Mouse (Mus musculus) layer of hippocampus, postnatal 25 days (tissue): ENCODE measurements around the gene Pcbp4. TPM values are rescaled to one million over a fixed set of nuclear protein-coding genes. Genes with fewer than 3 reads are reported as not detected.
"Not testable (repeated sequence)": the region's sequence is repeated elsewhere in the genome, so short reads cannot be mapped to it uniquely, and the experiment has no call there.

Experiments
- DNase-seq, 2 experiments: peaks; one replicate each; pipeline ENCODE4 v3.0.0; 2022; ENCODE audit warnings: mixed read lengths in 2 of 2, low spot score in 1 of 2; ENCODE audit errors: extremely low spot score in 1 of 2
- total RNA-seq, 2 experiments: library from RNA; stranded (reverse); gene quantifications; 2 replicates each; pipeline ENCODE4 v1.2.3; 2021

The Pcbp4 gene
- total RNA-seq, 2 experiments from 2014 or later, result 178 to 202 TPM

DNA sequence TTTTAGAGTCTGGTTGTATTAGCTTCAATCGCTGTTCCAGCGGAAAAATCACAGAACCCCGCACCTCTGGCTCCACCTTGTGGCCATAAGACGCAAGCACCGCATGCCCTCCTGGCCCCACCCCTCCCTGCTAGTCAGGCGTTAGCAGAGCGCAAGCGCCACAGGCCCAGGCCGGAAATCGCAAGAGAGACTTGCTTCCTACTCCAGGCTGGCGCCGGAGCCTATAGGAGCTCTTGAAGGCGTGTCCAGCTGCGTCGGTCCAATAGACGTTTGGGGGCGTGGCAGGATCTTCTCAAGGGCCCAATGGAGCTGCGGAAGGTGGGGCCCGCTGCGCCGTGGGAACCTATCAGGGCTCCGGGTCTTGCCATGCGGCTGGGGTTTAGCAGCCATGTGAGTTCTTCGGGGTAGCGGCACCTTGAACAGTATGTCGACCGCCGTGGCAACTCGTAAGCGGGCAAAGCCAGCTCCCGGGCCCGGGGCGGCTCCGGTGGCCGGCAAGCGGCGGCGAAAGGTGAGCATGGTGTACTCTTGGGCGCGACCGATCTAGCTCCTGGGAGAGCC is 23.9 kb downstream of the Pcbp4 start, which contains the start of gene Parp3:
Parp3 (minus strand) TSS at position 26 of the 561 bp plus-strand sequence.
- peak; percentile 95 to 98 for DNase-seq

DNA sequence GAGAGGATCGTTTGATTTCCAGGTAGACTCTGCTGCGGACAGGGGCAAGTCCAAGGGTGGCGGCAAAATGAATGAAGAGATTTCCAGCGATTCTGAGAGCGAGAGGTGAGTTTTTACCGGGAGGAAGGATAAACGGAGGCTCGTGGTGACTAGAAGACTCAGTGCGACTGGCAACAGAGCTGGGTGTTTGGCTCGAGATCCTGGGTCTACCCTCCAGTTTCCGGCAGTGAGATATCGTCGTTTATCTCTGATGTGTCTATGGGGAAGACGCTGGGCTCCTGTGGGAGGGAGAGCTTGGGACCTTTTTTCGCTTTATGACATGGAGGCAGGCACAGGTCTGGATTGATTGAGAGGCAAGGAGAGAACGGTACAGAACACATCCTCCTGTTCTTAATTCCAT is 24.6 kb downstream of the Pcbp4 start:
- no peak for DNase-seq

DNA sequence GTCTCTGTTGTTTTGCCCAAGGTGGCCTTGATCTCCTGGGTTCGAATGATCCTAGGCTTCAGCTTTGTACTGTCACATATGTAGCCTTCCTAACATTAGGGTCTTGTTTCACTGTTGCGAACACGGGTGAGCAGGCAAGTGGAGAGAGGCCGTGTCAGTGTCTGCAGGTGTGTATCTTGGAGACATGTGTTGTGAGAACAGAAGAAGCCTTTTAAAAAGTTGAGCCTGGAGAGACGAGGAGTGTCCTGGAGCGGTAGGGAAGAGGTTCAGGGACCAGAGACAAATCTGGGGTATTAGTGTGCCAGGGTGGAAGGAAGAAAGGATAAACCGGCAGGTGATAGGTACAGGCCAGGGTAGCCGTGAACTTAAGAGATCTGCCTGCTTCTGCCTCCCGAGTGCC is 25.0 kb downstream of the Pcbp4 start:
- DNase-seq, result no peak

DNA sequence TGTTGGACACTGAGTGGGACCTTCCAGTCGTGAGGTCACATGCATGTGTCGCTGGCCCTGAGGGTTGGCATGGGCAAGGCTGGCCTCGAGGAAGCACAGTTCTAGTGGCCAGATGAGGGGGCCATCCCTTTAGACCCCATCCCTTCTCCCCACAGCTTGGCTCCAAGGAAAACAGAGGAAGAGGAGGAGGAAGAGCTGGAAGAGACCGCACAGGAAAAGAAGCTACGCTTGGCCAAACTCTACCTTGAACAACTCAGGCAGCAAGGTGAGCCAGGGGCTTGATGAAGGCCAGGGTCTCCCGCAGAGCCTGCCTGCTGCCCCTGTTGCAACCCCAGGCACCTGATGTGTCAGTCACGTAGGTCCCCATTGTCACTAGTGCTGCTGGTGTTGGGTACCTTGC is 27.4 kb downstream of the Pcbp4 start:
- DNase-seq, result no peak

DNA sequence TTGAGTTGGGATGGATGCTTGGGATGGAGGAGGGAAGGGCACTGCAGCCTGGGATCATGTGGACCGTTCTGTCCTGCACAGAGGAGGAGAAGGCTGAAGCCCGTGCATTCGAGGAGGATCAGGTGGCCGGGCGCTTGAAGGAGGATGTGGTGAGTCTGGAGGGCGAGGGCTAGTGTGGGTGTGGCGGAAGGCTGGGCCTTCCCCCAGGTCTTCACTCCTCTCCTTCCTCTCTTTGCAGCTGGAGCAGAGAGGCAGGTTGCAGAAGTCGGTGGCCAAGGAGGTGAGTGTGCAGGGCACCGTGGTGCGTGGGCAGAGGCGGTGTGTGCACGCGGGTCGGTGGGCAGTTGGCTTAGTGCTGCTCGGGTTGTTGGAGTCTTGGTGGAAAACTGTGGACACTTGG is 28.0 kb downstream of the Pcbp4 start:
- no peak for DNase-seq

DNA sequence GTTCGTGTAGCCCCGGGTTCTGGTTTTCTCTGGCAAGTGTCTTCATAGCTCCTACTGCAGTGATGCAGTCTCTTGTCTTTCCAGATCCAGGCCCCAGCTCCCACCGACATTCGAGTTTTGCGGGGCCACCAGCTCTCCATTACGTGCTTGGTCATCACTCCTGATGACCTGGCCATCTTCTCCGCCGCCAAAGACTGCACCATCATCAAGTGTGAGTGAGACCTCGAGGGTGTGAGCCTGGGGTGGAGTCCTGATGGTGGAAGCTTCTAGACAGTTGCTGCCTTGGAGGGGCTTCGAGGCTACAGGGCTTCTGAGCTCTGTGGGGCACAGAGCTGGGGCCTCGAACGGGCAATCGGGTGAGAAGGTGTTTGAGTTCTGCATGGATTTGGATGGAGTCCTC is 28.6 kb downstream of the Pcbp4 start:
- DNase-seq, result no peak

DNA sequence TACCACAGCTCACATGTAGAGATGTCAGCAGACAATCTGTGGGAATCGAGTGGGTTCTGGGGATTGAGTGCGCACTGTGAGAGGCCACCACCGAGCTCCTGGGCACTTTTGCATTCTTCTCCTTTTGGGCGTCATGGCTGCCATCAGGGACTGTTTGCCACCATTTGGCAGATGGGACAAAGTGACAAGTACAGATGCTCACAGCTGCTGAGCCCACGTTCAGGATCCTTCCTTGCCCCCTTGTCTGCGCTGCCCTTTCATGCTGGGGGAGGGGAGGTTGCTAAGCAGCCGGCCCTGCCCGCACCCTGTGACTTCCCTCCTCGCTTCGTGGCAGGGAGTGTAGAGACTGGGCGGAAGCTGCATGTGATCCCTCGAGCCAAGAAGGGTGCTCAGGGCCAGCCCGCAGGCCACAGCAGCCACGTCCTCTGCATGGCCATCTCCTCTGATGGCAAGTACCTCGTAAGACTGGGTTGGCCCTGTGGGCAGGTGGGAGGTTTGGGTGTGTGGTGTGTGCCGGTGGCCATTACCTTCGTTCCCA is 29.6 kb downstream of the Pcbp4 start:
- DNase-seq, result no peak

DNA sequence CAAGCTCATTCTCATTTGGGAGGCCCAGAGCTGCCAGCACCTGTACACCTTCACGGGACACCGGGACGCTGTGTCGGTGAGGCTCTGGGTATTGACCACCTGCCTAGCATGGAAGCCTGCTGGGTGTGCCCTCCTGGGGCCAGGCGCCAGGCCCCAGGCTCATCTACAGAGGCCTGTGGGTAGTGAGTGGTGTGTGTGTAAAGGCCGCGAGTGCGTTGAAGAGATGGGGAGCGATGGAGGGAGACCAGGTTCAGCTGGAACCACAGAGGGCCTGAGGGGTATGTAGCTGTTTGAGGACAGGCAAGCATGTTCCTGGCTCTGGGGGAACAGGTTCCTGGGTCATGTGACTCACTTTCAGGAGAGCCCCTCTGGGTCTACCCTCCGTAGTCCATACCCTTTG is 30.0 kb downstream of the Pcbp4 start:
- DNase-seq, result no peak

DNA sequence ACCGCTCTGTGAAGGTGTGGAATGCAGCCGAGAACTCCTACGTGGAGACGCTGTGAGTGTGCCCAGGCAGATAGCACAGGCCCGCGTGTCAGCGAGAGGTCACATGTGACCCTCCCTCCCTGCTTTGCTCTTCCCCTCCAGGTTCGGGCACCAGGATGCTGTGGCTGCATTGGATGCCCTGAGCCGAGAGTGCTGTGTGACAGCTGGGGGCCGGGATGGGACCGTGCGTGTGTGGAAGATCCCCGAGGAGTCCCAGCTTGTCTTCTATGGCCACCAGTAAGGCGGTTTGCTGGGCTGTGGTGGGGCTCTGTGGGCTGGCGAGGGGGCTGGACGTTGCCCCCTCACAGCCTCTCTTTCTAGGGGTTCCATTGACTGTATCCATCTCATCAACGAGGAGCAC is 30.5 kb downstream of the Pcbp4 start:
- no peak for DNase-seq

DNA sequence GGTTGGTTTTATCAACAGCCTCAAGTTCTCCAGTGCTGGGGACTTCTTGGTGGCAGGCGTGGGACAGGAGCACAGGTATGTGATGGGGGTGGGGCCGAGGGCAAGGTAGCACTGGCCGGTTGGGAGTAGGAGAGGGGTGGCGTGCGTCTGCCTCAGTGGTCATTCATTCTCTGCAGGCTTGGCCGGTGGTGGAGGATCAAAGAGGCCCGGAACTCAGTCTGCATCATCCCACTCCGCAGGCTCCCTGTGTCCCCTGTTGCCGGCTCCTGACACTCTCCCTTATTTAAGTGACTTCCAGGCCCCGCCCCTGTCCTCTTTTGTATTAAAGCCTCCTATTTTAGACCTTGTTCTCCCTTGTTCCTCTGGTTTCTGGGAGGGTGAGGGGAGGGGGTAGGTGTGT is 32.0 kb downstream of the Pcbp4 start:
- no peak for DNase-seq

DNA sequence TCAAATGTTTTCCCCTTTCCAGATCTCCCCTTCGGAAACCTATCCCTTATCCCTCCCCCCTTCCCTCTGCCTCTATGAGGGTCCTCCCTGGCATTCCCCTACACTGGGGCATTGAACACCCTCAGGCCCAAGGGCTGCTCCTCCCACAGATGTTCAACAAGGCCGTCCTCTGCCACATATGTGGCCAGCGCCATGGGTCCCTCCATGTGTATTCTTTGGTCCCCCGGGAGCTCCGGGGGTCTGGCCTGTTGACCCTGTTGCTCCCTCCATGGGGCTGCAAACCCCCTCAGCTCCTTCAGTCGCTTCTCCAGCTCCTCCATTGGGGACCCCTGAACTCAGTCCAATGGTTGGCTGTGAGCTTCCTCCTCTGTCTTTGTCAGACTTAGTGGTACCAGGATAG is 34.5 kb downstream of the Pcbp4 start:
- DNase-seq, result not testable (repeated sequence)

DNA sequence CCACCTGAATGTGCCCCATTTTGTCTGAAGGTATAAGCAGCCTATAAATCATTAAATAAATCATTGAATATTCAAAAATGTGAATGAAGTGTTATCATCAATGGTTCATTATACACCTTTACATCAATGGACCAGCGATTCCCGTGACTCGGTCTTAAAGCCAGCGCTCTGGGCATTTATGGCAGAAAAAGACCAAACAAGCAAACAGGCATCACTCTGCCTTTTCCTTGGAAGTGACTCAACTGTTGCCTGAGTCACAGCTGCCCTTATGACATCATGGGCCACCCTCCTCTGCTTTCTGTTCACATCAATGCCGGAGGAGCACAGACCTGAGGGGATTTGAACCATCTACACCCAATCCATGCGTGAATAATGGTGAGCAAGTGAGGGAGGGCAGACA is 46.6 kb downstream of the Pcbp4 start, which contains the start of gene Iqcf1:
Iqcf1 (plus strand) TSS at position 301 of the 400 bp plus-strand sequence.
- DNase-seq, result no peak

DNA sequence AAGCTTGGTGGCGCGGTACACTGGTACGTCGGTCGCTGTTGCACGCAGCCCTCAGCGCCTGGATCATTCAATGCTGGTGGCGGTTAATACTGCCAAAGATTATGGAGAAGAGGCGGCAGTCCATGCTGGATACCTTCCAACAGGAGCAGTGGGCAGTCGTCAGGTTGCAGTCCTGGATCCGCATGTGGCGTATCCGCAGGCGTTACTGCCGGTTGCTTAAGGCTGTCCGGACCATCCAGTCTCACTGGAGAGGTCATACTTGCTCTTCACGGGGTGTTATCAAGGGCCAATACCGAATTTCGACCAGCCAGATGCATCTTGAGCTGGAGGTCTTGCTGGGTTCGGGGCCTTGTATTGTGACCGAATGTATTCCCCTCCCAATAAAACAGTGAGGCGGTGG is 48.8 kb downstream of the Pcbp4 start:
- no peak for DNase-seq

DNA sequence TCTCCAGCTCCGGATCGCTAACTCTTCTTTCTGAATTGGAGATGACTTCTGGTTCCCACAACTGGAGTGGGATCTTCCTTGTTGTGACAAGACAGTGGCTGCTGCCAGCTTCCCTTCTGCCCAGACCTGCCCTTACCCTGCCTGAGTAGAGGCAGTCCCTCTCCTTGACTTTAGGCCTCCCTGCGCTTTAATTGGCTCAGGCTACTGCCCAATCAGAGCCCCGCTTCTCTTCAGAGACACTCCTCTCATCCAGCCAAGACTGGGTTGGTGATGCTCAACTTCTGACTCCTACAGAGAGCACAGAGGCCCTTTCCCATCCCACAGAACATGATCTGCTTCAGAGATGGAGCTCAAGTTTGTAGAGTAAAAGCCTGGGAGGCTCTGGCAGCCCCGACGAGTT is 51.2 kb downstream of the Pcbp4 start:
- no peak for DNase-seq

DNA sequence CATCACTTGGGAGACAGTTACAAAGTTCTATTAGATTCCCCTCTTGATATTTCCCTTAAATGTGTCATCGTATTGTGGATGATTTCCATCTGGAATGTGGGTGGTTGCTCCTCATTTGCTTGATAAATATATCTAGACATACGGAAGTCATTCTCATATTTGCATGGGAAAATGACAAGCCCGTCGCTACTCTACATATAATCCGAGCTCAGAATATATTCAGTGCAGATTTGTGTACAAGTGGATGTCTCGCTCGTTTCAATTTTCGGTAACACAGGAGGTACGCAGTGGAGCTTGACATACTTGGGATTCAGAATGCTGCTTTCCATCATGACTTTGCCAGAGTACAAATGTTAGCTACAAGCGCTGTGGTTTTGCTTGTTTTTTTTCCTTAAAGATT is 56.3 kb downstream of the Pcbp4 start:
- DNase-seq, result no peak

DNA sequence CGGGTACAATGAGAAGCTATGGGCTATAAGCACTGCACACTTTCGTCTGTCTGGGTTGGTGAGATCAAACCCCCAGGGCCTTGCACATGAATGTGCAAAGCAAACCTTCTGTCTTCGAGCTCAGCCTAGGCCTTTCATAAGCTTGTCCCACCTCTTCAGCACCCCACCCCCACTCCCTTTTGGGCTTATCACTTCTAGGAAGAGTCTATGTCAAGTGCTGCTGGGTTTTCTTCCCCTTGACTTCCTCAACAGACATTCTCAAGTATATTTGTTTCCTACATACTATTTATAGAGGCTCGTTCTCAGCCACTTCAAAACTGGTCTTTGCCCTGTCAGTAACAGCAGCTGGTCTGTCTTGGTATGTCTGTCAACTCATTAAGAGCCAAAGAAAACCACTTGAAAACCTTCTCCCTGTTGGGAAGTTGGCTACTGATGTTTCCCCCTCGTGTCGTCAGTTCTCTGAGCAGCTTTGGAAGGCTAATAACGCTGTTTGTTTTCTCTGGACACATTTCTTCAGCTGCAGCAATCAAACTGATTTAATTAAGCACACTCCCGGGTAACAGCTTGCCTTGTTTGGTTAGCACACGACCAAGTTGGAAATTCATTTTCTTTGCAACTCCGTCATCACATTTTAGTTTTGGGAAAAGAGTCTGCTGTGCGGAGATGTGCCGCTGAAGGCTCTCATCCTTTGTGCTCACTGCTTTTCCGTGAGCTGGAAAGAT is 59.8 kb downstream of the Pcbp4 start:
- DNase-seq, result no peak

DNA sequence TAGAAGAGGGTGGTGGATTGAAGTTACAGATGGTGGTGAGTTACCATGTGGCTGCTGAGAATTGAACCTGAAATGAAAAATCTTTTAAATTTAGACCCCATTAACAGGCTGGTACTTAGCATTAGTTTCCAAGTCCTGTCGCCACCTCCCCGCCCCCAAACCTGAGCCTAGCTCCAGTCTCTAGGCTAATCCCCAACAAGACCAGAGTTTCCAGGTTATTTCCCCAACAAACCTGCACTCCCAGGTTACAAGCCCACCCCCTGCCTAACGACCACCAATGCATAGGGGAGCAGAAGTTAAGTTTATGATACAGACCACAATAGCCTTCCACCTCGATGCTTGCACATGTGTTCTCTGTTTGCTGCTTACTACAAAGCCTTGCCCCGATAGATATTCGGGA is 60.5 kb downstream of the Pcbp4 start:
- DNase-seq, result no peak

Other genes starting within 250 kb of the Pcbp4 start
- gene Tlr9, start 230.7 kb upstream of the Pcbp4 start, total RNA-seq, result 1 to 10 TPM; 1.2 to 1.5 TPM
- 100 to 1,000 TPM; 147 to 151 TPM for gene Alas1, start 204.6 kb upstream of the Pcbp4 start, total RNA-seq
- gene Poc1a, start 172.2 kb upstream of the Pcbp4 start, total RNA-seq, result 10 to 100 TPM; 11.7 to 13.0 TPM
- gene Dusp7, start 84.7 kb upstream of the Pcbp4 start, total RNA-seq, result 10 to 100 TPM; 82.4 to 91.1 TPM
- 100 to 1,000 TPM; 262 to 288 TPM for gene Rpl29, start 23.8 kb upstream of the Pcbp4 start, total RNA-seq
- 10 to 100 TPM; 12.6 to 13.1 TPM for gene Acy1, start 15.0 kb upstream of the Pcbp4 start, total RNA-seq
- gene Abhd14b, start 5.8 kb upstream of the Pcbp4 start, total RNA-seq, result 10 to 100 TPM in 1 of 2 experiments, 1 to 10 TPM in 1; 9.9 to 12.6 TPM
- 10 to 100 TPM; 38.2 to 41.5 TPM for gene Abhd14a, start 5.6 kb upstream of the Pcbp4 start, total RNA-seq
- gene Gpr62, start 12.6 kb downstream of the Pcbp4 start, total RNA-seq, result 10 to 100 TPM; 14.0 to 14.7 TPM
- 10 to 100 TPM; 30.9 to 34.9 TPM for gene Rrp9, start 22.7 kb downstream of the Pcbp4 start, total RNA-seq
- 1 to 10 TPM; 3.2 to 4.7 TPM for gene Parp3, start 23.7 kb downstream of the Pcbp4 start, total RNA-seq
- gene Iqcf1, start 46.7 kb downstream of the Pcbp4 start, total RNA-seq, result not detected
- not detected for gene Iqcf5, start 61.3 kb downstream of the Pcbp4 start, total RNA-seq
- not detected for gene Iqcf3, start 108.3 kb downstream of the Pcbp4 start, total RNA-seq
- gene Iqcf4, start 117.7 kb downstream of the Pcbp4 start, total RNA-seq, result not detected
- not detected for gene Iqcf6, start 173.3 kb downstream of the Pcbp4 start, total RNA-seq
- 10 to 100 TPM; 63.9 to 84.0 TPM for gene Grm2, start 202.8 kb downstream of the Pcbp4 start, total RNA-seq
- gene Tex264, start 232.6 kb downstream of the Pcbp4 start, total RNA-seq, result 100 to 1,000 TPM; 102 to 104 TPM